25 mouse cellular contexts compared by ENCODE assay signal in genomic region chr16:10492587-10492986, GRCm38 (mm10). TPM values are rescaled to one million over a fixed set of nuclear protein-coding genes. Genes with fewer than 3 reads are reported as not detected.
"Had no signal": no experiment of that assay in that cellular context is flagged by ENCODE, and none has a peak within 500 bp of the region (broad histone marks: within the 10 kb centered on the region; RNA-seq: fewer than 3 reads in every experiment).

No protein-coding gene starts in this region.

- H3K4me1 ChIP-seq: forebrain, embryonic 12.5 days had no signal

- H3K36me3 ChIP-seq: embryonic facial prominence, embryonic 10.5 days; embryonic facial prominence, embryonic 12.5 days; embryonic facial prominence, embryonic 13.5 days; embryonic facial prominence, embryonic 15.5 days; forebrain, embryonic 10.5 days; forebrain, embryonic 12.5 days; forebrain, embryonic 15.5 days; heart, embryonic 10.5 days had no signal

- H3K9ac ChIP-seq: embryonic facial prominence, embryonic 12.5 days; embryonic facial prominence, embryonic 13.5 days; embryonic facial prominence, embryonic 15.5 days; forebrain, embryonic 12.5 days; forebrain, embryonic 13.5 days; forebrain, embryonic 15.5 days; forebrain, postnatal 0 days had no signal

- DNase-seq: cerebellum, adult 9-10 months; cerebellum, adult 9-11 months; cerebellum, postnatal 10 days; cerebellum, postnatal 14 days; cerebellum, postnatal 25 days; cerebellum, postnatal 36 days; forebrain, postnatal 0 days; gastrocnemius, postnatal 10 days; gastrocnemius, postnatal 14 days; gastrocnemius, postnatal 25 days; gastrocnemius, postnatal 36 days; heart, adult 11 months; heart, adult 18-20 months; heart, adult 2 months had no signal

- H3K4me3 ChIP-seq: embryonic facial prominence, embryonic 10.5 days; embryonic facial prominence, embryonic 12.5 days; embryonic facial prominence, embryonic 13.5 days; embryonic facial prominence, embryonic 15.5 days; erythroblast, embryonic 14.5 days; forebrain, embryonic 10.5 days; forebrain, embryonic 12.5 days; forebrain, embryonic 13.5 days; forebrain, embryonic 15.5 days; heart, adult 2 months; heart, embryonic 10.5 days had no signal

- H3K9me3 ChIP-seq: embryonic facial prominence, embryonic 10.5 days; embryonic facial prominence, embryonic 12.5 days; embryonic facial prominence, embryonic 13.5 days; embryonic facial prominence, embryonic 15.5 days; forebrain, embryonic 10.5 days; forebrain, embryonic 12.5 days; forebrain, embryonic 13.5 days; forebrain, embryonic 15.5 days; heart, embryonic 10.5 days had no signal

- H3K4me2 ChIP-seq: embryonic facial prominence, embryonic 12.5 days; embryonic facial prominence, embryonic 13.5 days; embryonic facial prominence, embryonic 15.5 days; forebrain, embryonic 12.5 days; forebrain, embryonic 13.5 days; forebrain, embryonic 15.5 days had no signal

- H3K27ac ChIP-seq: embryonic facial prominence, embryonic 10.5 days; embryonic facial prominence, embryonic 12.5 days; embryonic facial prominence, embryonic 13.5 days; embryonic facial prominence, embryonic 15.5 days; forebrain, embryonic 10.5 days; forebrain, embryonic 12.5 days; forebrain, embryonic 13.5 days; forebrain, embryonic 15.5 days; heart, adult 2 months; heart, embryonic 10.5 days had no signal

RNA-seq across cellular contexts. Expression of gene Ciita, which starts 12.7 kb away (rescaled TPM):
- total RNA-seq: forebrain, postnatal 0 days had no signal
- polyA plus RNA-seq: erythroblast, embryonic 14.5 days had no signal

RNA-seq across cellular contexts. Expression of gene Tvp23a, which starts 45.4 kb away (rescaled TPM):
- total RNA-seq: granulocyte monocyte progenitor cell, adult 5-6 weeks had no signal
- polyA plus RNA-seq: erythroblast, embryonic 14.5 days had no signal
